Mouse (Mus musculus): ENCODE measurements at regions not wholly inside any gene's neighbourhood (a gene's known extent, or its start where the extent isn't known, plus 50 kb on each side); places are given as distances from the start of the nearest gene placed in this dataset.

GRCm38 (mm10) chr4:89518027-89518426 lies 161.2 kb upstream of the Dmrta1 start:
- 90% methylated on average over 3 of the region's 3 CpGs for WGBS
- Histone ChIP-seq H3K4me2 (ENCODE audit: low read depth, low read length) (no peak overlapping the region), H3K27me3 (ENCODE audit: insufficient read depth, low read length) (no peaks in the 10 kb centered on the region), H3K9ac (replicated peaks; ENCODE audit: low read length) (no peak overlapping the region), H3K4me1 (ENCODE audit: insufficient read depth, low read length) (no peaks in the 10 kb centered on the region), H3K4me3 (ENCODE audit: low read length) (no peak overlapping the region), H3K9me3 (ENCODE audit: low read length) (no peaks in the 10 kb centered on the region), H3K27ac (no peak overlapping the region), H3K36me3 (ENCODE audit: insufficient read depth, low read length) (no peaks in the 10 kb centered on the region)
- TF ChIP-seq CTCF (IDR thresholded peaks at IDR 0.05; ENCODE audit: low read depth): no peak
- DNase-seq (ENCODE audit: low spot score) (no peak), ATAC-seq (no peak)

GRCm38 (mm10) chr4:89515823-89516411 lies 163.3 kb upstream of the Dmrta1 start:
- Histone ChIP-seq H3K4me3 (ENCODE audit: low read length) (no peak overlapping the region), H3K4me1 (ENCODE audit: insufficient read depth, low read length) (no peaks in the 10 kb centered on the region), H3K4me2 (ENCODE audit: low read depth, low read length) (no peak overlapping the region), H3K27ac (no peak overlapping the region), H3K9ac (replicated peaks; ENCODE audit: low read length) (no peak overlapping the region), H3K27me3 (ENCODE audit: insufficient read depth, low read length) (no peaks in the 10 kb centered on the region), H3K9me3 (ENCODE audit: low read length) (no peaks in the 10 kb centered on the region), H3K36me3 (ENCODE audit: insufficient read depth, low read length) (no peaks in the 10 kb centered on the region)
- no peak for TF ChIP-seq CTCF (IDR thresholded peaks at IDR 0.05; ENCODE audit: low read depth)
- ATAC-seq: no peak
- 30% methylated on average over 7 of the region's 7 CpGs for WGBS
- DNase-seq (ENCODE audit: low spot score): no peak

- H3K9ac ChIP-seq (replicated peaks; ENCODE audit: low read length): no peak overlapping the region
- no peak for ATAC-seq
- no peaks in the 10 kb centered on the region for H3K9me3 ChIP-seq (ENCODE audit: low read length)
- no peak for TF ChIP-seq CTCF (IDR thresholded peaks at IDR 0.05; ENCODE audit: low read depth)
- H3K4me2 ChIP-seq (ENCODE audit: low read depth, low read length): no peak overlapping the region
- H3K4me3 ChIP-seq (ENCODE audit: low read length): no peak overlapping the region
- H3K27me3 ChIP-seq (ENCODE audit: insufficient read depth, low read length): no peaks in the 10 kb centered on the region
- H3K27ac ChIP-seq: no peak overlapping the region
- H3K4me1 ChIP-seq (ENCODE audit: insufficient read depth, low read length): no peaks in the 10 kb centered on the region
- H3K36me3 ChIP-seq (ENCODE audit: insufficient read depth, low read length): no peaks in the 10 kb centered on the region
- 85% methylated on average over 7 of the region's 7 CpGs for WGBS
- no peak for DNase-seq (ENCODE audit: low spot score)
Observed at GRCm38 (mm10) chr4:89514981-89515380, 164.3 kb upstream of the Dmrta1 start.

- Histone ChIP-seq H3K4me2 (ENCODE audit: low read depth, low read length) (no peak overlapping the region), H3K27ac (no peak overlapping the region), H3K4me3 (ENCODE audit: low read length) (no peak overlapping the region), H3K4me1 (ENCODE audit: insufficient read depth, low read length) (0 out of 2 replicates have a peak, but pooled peaks cover under 1% of the 10 kb centered on the region), H3K36me3 (ENCODE audit: insufficient read depth, low read length) (no peaks in the 10 kb centered on the region), H3K9me3 (ENCODE audit: low read length) (no peaks in the 10 kb centered on the region), H3K9ac (replicated peaks; ENCODE audit: low read length) (no peak overlapping the region), H3K27me3 (ENCODE audit: insufficient read depth, low read length) (no peaks in the 10 kb centered on the region)
- ATAC-seq (no peak), DNase-seq (ENCODE audit: low spot score) (no peak)
- 88% methylated on average over 5 of the region's 5 CpGs for whole genome bisulfite sequencing
- TF ChIP-seq CTCF (IDR thresholded peaks at IDR 0.05; ENCODE audit: low read depth): no peak
Observed at GRCm38 (mm10) chr4:89510593-89510992, 168.6 kb upstream of the Dmrta1 start.

- no peak for ATAC-seq
- no peak for TF ChIP-seq CTCF (IDR thresholded peaks at IDR 0.05; ENCODE audit: low read depth)
Observed at GRCm38 (mm10) chr4:89509655-89510391, 169.4 kb upstream of the Dmrta1 start.

GRCm38 (mm10) chr4:89508103-89508763 lies 171.0 kb upstream of the Dmrta1 start:
- H3K27ac ChIP-seq: no peak overlapping the region
- H3K4me2 ChIP-seq (ENCODE audit: low read depth, low read length): no peak overlapping the region
- H3K4me3 ChIP-seq (ENCODE audit: low read length): no peak overlapping the region
- no peaks in the 10 kb centered on the region for H3K9me3 ChIP-seq (ENCODE audit: low read length)
- DNase-seq (ENCODE audit: low spot score): no peak
- TF ChIP-seq CTCF (IDR thresholded peaks at IDR 0.05; ENCODE audit: low read depth): no peak
- no peaks in the 10 kb centered on the region for H3K27me3 ChIP-seq (ENCODE audit: insufficient read depth, low read length)
- whole genome bisulfite sequencing: 33% methylated on average over 6 of the region's 6 CpGs
- no peaks in the 10 kb centered on the region for H3K36me3 ChIP-seq (ENCODE audit: insufficient read depth, low read length)
- ATAC-seq: no peak
- 0 out of 2 replicates have a peak, but pooled peaks cover 5% of the 10 kb centered on the region for H3K4me1 ChIP-seq (ENCODE audit: insufficient read depth, low read length)
- H3K9ac ChIP-seq (replicated peaks; ENCODE audit: low read length): no peak overlapping the region

More at GRCm38 (mm10) chr4:89509655-89510391, 169.4 kb upstream of the Dmrta1 start:
- Histone ChIP-seq H3K9me3 (ENCODE audit: low read length) (no peaks in the 10 kb centered on the region), H3K4me1 (ENCODE audit: insufficient read depth, low read length) (0 out of 2 replicates have a peak, but pooled peaks cover 5% of the 10 kb centered on the region), H3K27ac (no peak overlapping the region), H3K9ac (replicated peaks; ENCODE audit: low read length) (no peak overlapping the region), H3K4me2 (ENCODE audit: low read depth, low read length) (no peak overlapping the region), H3K27me3 (ENCODE audit: insufficient read depth, low read length) (no peaks in the 10 kb centered on the region), H3K36me3 (ENCODE audit: insufficient read depth, low read length) (no peaks in the 10 kb centered on the region), H3K4me3 (ENCODE audit: low read length) (no peak overlapping the region)
- 80% methylated on average over 13 of the region's 13 CpGs for WGBS
- no peak for DNase-seq (ENCODE audit: low spot score)

Data from hindbrain, postnatal 0 days (tissue).